Mouse (Mus musculus) hematopoietic stem cell, adult 5-6 weeks (primary cell): ENCODE results near the gene Gpr33. TPM values are rescaled to one million over a fixed set of nuclear protein-coding genes. Genes with fewer than 3 reads are reported as not detected.

Experiments used
- ATAC-seq, 2 experiments: fragments of 125-278 bp in 1 of 2; replicated peaks in 1 of 2; 2 replicates each; pipeline ENCODE4 v1.8.0; 2016 to 2017; ENCODE audit warnings: inconsistent platforms in 2 of 2, mild to moderate bottlenecking in 2 of 2, moderate number of reproducible peaks in 2 of 2, low read depth in 1 of 2, moderate TSS enrichment in 1 of 2; ENCODE audit not compliant: low FRiP score in 2 of 2, poor library complexity in 2 of 2, severe bottlenecking in 2 of 2, insufficient read depth in 1 of 2, low TSS enrichment in 1 of 2
- total RNA-seq: library from RNA; stranded (forward); fragments of 172-1452, 232-1000 nt; gene quantifications from 2 replicates; pipeline ENCODE4 v1.2.3, GENCODE M21; 2017

The Gpr33 gene
- total RNA-seq, result not detected in 2 replicates

- ATAC-seq, result no peak
Measured at GRCm38 (mm10) chr12:52027963-52028362, at the start of gene Gpr33. TSS of gene Gpr33 (minus strand) at chr12:52028063.

GRCm38 (mm10) chr12:52049324-52049723, 21.5 kb upstream of the Gpr33 start:
- ATAC-seq, result peak; percentile 99

GRCm38 (mm10) chr12:52046371-52046770, 18.5 kb upstream of the Gpr33 start:
- ATAC-seq, result no peak

- no peak for ATAC-seq
Measured at GRCm38 (mm10) chr12:52042818-52043336, 15.0 kb upstream of the Gpr33 start.

GRCm38 (mm10) chr12:52038352-52038751, 10.5 kb upstream of the Gpr33 start:
- no peak; a peak in 1 of 4 replicates for ATAC-seq

- ATAC-seq, result no peak
Measured at GRCm38 (mm10) chr12:52034956-52035355, 7.1 kb upstream of the Gpr33 start.

- ATAC-seq, result no peak
Measured at GRCm38 (mm10) chr12:52032276-52032675, 4.4 kb upstream of the Gpr33 start.

- no peak for ATAC-seq
Measured at GRCm38 (mm10) chr12:52014494-52015029, 13.3 kb downstream of the Gpr33 start.

GRCm38 (mm10) chr12:52014044-52014443, 13.8 kb downstream of the Gpr33 start:
- no peak for ATAC-seq

GRCm38 (mm10) chr12:52013274-52013673, 14.6 kb downstream of the Gpr33 start:
- ATAC-seq, result no peak

GRCm38 (mm10) chr12:52012159-52012558, 15.7 kb downstream of the Gpr33 start:
- no peak for ATAC-seq

GRCm38 (mm10) chr12:52010630-52010961, 17.3 kb downstream of the Gpr33 start:
- 0 out of 4 replicates have a peak, but pooled peaks of 1 of the 2 experiments have one; percentile 28 for ATAC-seq

- no peak for ATAC-seq
Measured at GRCm38 (mm10) chr12:52009928-52010629, 17.8 kb downstream of the Gpr33 start.

GRCm38 (mm10) chr12:52006633-52006994, 21.2 kb downstream of the Gpr33 start:
- ATAC-seq, result 0 out of 4 replicates have a peak, but pooled peaks of 1 of the 2 experiments have one; percentile 7

GRCm38 (mm10) chr12:52005877-52006632, 21.8 kb downstream of the Gpr33 start, which contains the start of gene Dtd2:
TSS of gene Dtd2 (minus strand) at chr12:52006501.
- ATAC-seq, result peak; percentile 88 to 90

- no peak for ATAC-seq
Measured at GRCm38 (mm10) chr12:52002746-52003145, 25.1 kb downstream of the Gpr33 start.

GRCm38 (mm10) chr12:52001544-52001943, 26.3 kb downstream of the Gpr33 start:
- ATAC-seq, result peak; percentile 63 to 66; a peak in 3 of 4 replicates

GRCm38 (mm10) chr12:51998366-51998932, 29.4 kb downstream of the Gpr33 start:
- ATAC-seq, result peak in 1 of 2 experiments; percentile 60; a peak in 1 of 4 replicates
